Mouse (Mus musculus) frontal cortex, postnatal 25 days (tissue): ENCODE data around the gene Stil.

Experiments used
- DNase-seq, 2 experiments: peaks; one replicate each; pipeline ENCODE4 v3.0.0; 2022; ENCODE audit warnings: low spot score in 2 of 2

Gene Stil

GRCm38 (mm10) chr4:115048190-115048589 is 48.2 kb downstream of the Stil start:
- no peak for DNase-seq

GRCm38 (mm10) chr4:115051245-115051644 is 51.3 kb downstream of the Stil start:
- DNase-seq: no peak

GRCm38 (mm10) chr4:115052343-115053005 is 52.5 kb downstream of the Stil start:
- no peak for DNase-seq

GRCm38 (mm10) chr4:115055044-115055443 is 55.1 kb downstream of the Stil start:
- DNase-seq: no peak

DNA sequence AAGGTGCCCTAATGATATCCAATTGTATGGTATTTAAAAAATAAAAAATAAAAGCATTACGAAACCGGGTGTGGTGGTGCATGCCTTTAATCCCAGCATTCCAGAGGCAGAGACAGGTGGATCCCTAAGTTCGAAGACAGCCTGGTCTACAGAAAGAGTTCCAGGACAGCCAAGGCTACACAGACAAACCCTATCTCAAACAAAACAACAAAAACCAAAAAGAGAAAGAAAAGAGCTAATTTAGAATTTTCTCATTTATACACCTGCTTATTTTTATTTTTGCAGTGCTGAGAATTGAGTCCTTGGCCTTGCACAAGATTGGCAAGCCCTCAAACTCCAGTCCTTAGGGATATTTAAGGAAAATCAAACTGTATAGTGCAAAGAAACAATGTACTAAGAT is 55.7 kb downstream of the Stil start:
- DNase-seq: no peak

GRCm38 (mm10) chr4:115056371-115056920 is 56.5 kb downstream of the Stil start, which contains the start of gene Tal1:
TSS of gene Tal1 (plus strand) at chr4:115056426.
- no peak for DNase-seq

DNA sequence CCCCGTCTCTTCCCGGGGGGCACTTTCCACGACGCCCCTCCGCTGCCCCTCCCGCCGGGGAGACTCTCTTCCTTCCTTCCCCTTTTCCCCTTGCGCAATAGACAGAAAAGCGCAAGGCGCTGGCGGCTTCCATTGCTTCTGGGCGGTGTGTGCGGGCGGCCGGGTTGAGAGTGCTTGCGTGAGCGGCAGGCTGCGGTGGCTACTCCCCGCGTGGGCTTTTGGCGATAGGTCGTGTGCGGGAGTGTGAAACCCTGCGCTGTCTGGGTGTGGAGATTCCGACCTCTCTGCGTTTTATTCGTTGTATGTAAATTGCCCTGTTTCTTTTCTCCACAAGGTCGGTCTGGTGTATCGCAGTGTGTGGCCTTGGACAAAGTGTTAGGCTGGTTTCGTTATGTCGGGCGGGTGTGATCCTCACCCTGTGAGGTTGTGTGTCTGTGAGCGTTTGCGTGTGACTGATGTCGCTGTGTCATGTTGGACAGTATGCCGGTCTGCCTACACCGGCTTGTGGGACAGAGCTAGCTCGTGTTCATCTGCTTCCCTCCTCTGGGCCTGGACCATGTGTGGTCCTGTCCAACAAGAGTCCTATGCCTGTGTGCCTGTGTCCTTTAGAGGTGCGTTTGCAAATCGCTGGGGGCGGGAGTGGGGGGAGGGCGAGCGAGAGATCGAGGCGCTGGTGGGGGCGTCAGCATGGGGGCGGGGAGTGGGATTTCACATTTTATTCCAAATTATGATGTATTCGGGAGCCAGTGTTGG is 57.1 kb downstream of the Stil start:
- DNase-seq: peak; percentile 31 to 39

GRCm38 (mm10) chr4:115057674-115058316 is 57.8 kb downstream of the Stil start:
- no peak for DNase-seq

GRCm38 (mm10) chr4:115058317-115058761 is 58.4 kb downstream of the Stil start:
- DNase-seq: no peak

DNA sequence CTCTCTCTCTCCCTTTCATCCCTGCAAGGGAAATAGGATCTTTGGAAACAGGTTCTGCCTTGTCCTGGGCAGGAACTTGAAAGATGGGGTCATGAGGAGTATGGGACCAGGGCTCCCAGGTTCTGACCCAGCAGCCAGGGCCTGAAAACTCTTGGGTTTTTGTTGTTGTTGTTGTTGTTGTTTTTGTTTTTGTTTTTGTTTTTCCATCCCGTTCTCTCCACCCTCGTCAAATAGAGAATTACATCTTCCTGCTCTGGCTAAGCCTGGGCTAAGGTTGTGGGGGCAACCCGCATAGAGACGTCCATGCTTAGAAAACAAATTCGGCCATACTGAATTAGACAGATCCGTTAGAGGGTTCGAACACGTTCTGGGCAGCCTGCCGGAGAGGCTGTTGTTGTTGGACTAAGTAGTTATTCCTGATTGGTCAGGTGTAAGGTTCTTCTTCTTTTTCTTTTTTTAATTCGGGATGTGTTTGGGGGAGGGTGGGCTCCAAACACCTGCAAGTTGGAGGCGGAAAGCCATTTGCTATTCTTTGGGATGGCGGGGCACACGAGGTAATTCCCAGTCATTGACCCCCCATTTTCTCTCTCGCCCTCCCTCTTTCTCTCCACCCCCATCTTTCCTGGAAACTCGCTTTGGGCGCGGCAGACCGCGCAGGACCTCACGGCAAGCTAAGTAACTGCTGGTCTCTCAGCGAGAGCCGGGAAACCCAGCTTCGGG is 59.1 kb downstream of the Stil start:
- DNase-seq: no peak

- no peak for DNase-seq
Observed at GRCm38 (mm10) chr4:115059871-115060270, 59.9 kb downstream of the Stil start.

- DNase-seq: no peak
Observed at GRCm38 (mm10) chr4:115060753-115061152, 60.8 kb downstream of the Stil start.

DNA sequence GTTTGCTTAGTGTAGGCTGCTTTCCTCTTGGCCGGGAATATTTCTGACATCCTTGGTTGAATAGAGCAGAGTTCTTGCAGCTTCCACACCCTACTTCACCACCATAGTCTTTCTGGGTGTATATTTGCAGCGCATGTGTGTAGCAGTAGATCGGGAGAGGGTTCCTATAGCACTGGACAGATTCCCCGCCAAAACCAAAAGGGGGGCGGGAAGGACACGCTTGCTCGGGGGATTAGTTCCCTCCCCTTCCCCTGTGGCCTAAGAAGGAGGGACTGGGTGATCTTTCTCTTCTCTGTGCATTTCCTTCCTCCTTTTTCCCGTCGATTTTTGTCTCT is 62.5 kb downstream of the Stil start:
- DNase-seq: no peak

- no peak for DNase-seq
Observed at GRCm38 (mm10) chr4:115062875-115063517, 63.0 kb downstream of the Stil start.

- no peak for DNase-seq
Observed at GRCm38 (mm10) chr4:115063518-115064239, 63.7 kb downstream of the Stil start.

DNA sequence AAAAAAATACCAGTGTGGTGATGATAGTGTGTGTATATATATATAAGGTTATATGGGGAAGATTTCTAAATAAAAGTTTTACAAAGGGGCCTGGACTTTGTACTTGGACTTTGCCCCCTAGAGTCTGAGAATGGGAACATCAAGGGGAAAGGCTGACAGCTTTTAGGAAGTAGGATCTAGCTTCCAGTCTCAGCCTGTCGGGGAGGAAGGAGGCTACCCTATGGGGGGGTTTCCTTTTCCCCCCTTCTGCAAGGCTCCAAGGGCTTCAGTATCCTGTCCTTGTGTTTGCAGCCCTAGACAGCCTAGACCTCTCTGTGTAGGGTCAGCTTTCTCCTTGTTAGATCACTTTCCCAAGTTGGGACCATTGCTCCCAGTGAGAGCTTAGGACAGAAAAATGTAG is 71.7 kb downstream of the Stil start:
- DNase-seq: no peak

DNA sequence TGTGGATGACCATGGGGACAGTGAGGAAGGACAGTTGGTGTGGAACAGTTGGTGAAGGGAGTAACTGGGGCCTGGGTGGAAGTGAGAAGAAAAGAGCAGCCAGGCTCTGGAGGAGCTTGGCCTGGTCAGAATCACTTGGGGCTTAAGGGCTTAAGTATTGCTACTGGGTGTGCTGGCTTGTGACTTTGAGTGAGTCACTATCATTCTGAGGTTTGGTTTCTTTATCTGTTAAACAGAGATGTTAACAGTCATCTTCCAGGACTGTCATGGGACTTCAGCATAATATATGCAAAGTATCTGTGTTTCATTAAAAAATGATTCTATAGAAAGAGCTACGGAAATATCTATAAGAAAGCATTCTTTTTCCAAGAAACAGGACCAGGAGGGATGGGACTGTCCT is 74.8 kb downstream of the Stil start:
- no peak for DNase-seq

GRCm38 (mm10) chr4:115075204-115075915 is 75.4 kb downstream of the Stil start:
- no peak for DNase-seq

GRCm38 (mm10) chr4:115078892-115079820 is 79.2 kb downstream of the Stil start:
- DNase-seq: no peak
